ENCODE assay signal across 11 mouse cellular contexts in the genomic region with DNA sequence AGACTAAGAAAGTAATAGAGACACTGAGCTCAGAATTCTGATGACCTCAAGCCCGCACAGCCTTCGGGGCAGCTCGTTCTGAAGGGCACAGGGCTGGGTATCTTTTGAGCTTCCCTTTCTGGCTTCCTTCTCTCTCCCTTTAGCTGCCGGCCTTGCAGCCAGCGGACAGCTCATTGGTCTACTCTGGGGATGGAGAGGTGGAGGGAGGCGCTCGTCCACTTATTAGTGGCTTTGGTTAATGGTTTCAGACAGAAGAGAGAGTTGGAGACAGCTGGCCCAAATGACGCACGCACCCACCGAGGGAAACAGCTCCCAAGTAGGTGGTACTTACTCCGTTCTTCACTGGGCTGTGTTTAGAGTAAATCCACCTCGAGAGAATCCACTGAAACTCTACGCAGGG.
DNase-seq lines count a peak whose midpoint lies in the region; ATAC-seq and TF ChIP-seq lines count a peak whose summit lies in the region.
"Had no signal": no experiment of that assay in that cellular context is flagged by ENCODE, and none has a peak within 500 bp of the region (broad histone marks: within the 10 kb centered on the region; RNA-seq: fewer than 3 reads in every experiment).

No protein-coding gene starts in this region.

- H3K36me3 ChIP-seq in heart, embryonic 11.5 days (ENCODE audit: control insufficient read depth, insufficient read depth, low read length) = no peaks in the 10 kb centered on the region
- no peaks in the 10 kb centered on the region for H3K36me3 ChIP-seq in forebrain, postnatal 0 days (ENCODE audit: insufficient read depth)
- no peaks in the 10 kb centered on the region for H3K36me3 ChIP-seq in midbrain, embryonic 14.5 days (ENCODE audit: control insufficient read depth, insufficient read depth, low read length)
- no peaks in the 10 kb centered on the region for H3K36me3 ChIP-seq in heart, embryonic 10.5 days
- H3K36me3 ChIP-seq: liver, embryonic 15.5 days had no signal

- H3K4me1 ChIP-seq in heart, embryonic 11.5 days (ENCODE audit: control insufficient read depth, insufficient read depth, low read length) = no peaks in the 10 kb centered on the region
- no peaks in the 10 kb centered on the region for H3K4me1 ChIP-seq in forebrain, postnatal 0 days (ENCODE audit: insufficient read depth)
- H3K4me1 ChIP-seq in midbrain, embryonic 14.5 days (ENCODE audit: control insufficient read depth, insufficient read depth, low read length) = peaks cover 7% of the 10 kb centered on the region; the same call in 1 of the 2 replicates
- H3K4me1 ChIP-seq in heart, embryonic 10.5 days = no peaks in the 10 kb centered on the region
- H3K4me1 ChIP-seq: liver, embryonic 15.5 days had no signal

- no peak for ATAC-seq in heart, embryonic 11.5 days (replicated peaks; ENCODE audit: insufficient number of reproducible peaks, low FRiP score, low TSS enrichment)
- no peak for ATAC-seq in forebrain, postnatal 0 days
- ATAC-seq in midbrain, embryonic 14.5 days (ENCODE audit: low FRiP score, low TSS enrichment) = peak; percentile 43; the same call in 1 of the 2 replicates
- ATAC-seq in erythroblast, adult 5-6 weeks (replicated peaks; ENCODE audit: low FRiP score, poor library complexity, severe bottlenecking) = no peak
- ATAC-seq in megakaryocyte, adult 5-6 weeks (ENCODE audit: poor library complexity, severe bottlenecking) = no peak
- ATAC-seq: intestine, postnatal 0 days had no signal

- no peak for DNase-seq in heart, adult 9 months (ENCODE audit: low spot score in 2 of 2)
- DNase-seq in embryo, embryonic 9.5 days (ENCODE audit: extremely low spot score) = peak; percentile 17
- no peak for DNase-seq in forebrain, postnatal 0 days
- DNase-seq in midbrain, embryonic 14.5 days = peak; percentile 36
- no peak for DNase-seq in heart, embryonic 10.5 days (ENCODE audit: low spot score)
- DNase-seq: heart, adult 18-20 months had no signal

- 41% methylated on average over 13 of the region's 13 CpGs for WGBS in heart, embryonic 11.5 days (ENCODE audit: insufficient replicate concordance)
- WGBS in forebrain, postnatal 0 days = 11% methylated on average over 13 of the region's 13 CpGs
- WGBS in midbrain, embryonic 14.5 days = 19% methylated on average over 13 of the region's 13 CpGs
- 41% methylated on average over 13 of the region's 13 CpGs for WGBS in heart, embryonic 10.5 days

- H3K27ac ChIP-seq in heart, embryonic 11.5 days (ENCODE audit: low read depth, low read length) = no peak overlapping the region
- no peak overlapping the region for H3K27ac ChIP-seq in forebrain, postnatal 0 days (ENCODE audit: low read depth, low read length)
- H3K27ac ChIP-seq in midbrain, embryonic 14.5 days (replicated peaks; ENCODE audit: low read depth, low read length) = no peak overlapping the region
- no peak overlapping the region for H3K27ac ChIP-seq in heart, embryonic 10.5 days
- H3K27ac ChIP-seq: liver, embryonic 15.5 days had no signal

- no peak for TF ChIP-seq CTCF in forebrain, postnatal 0 days (IDR thresholded peaks at IDR 0.05; ENCODE audit: low read depth)

- no peaks in the 10 kb centered on the region for H3K9me3 ChIP-seq in heart, embryonic 11.5 days (replicated peaks; ENCODE audit: control insufficient read depth, low read length)
- H3K9me3 ChIP-seq in forebrain, postnatal 0 days (ENCODE audit: low read length) = no peaks in the 10 kb centered on the region
- H3K9me3 ChIP-seq in midbrain, embryonic 14.5 days (ENCODE audit: control insufficient read depth, low read length) = no peaks in the 10 kb centered on the region
- no peaks in the 10 kb centered on the region for H3K9me3 ChIP-seq in heart, embryonic 10.5 days
- H3K9me3 ChIP-seq: liver, embryonic 15.5 days had no signal

- no peak overlapping the region for H3K4me3 ChIP-seq in heart, embryonic 11.5 days (ENCODE audit: low read depth, low read length)
- no peak overlapping the region for H3K4me3 ChIP-seq in forebrain, postnatal 0 days (ENCODE audit: low read depth, low read length)
- no peak overlapping the region for H3K4me3 ChIP-seq in midbrain, embryonic 14.5 days (replicated peaks; ENCODE audit: low read depth, low read length)
- H3K4me3 ChIP-seq in heart, embryonic 10.5 days = no peak overlapping the region
- H3K4me3 ChIP-seq: liver, embryonic 15.5 days had no signal

- no peaks in the 10 kb centered on the region for H3K27me3 ChIP-seq in heart, embryonic 11.5 days (ENCODE audit: control insufficient read depth, insufficient read depth, low read length)
- peaks cover 10% of the 10 kb centered on the region; the same call in 1 of the 2 replicates for H3K27me3 ChIP-seq in forebrain, postnatal 0 days (ENCODE audit: insufficient read depth, low read length)
- H3K27me3 ChIP-seq in midbrain, embryonic 14.5 days (ENCODE audit: control insufficient read depth, insufficient read depth, low read length) = no peaks in the 10 kb centered on the region
- H3K27me3 ChIP-seq in heart, embryonic 10.5 days (ENCODE audit: insufficient read depth, poor library complexity, severe bottlenecking) = no peaks in the 10 kb centered on the region
- H3K27me3 ChIP-seq: liver, embryonic 15.5 days had no signal

- peak overlapping the region; percentile 35; the same call in 1 of the 2 replicates for H3K4me2 ChIP-seq in heart, embryonic 11.5 days
- peak overlapping the region; percentile 30 for H3K4me2 ChIP-seq in forebrain, postnatal 0 days (ENCODE audit: low read depth)
- H3K4me2 ChIP-seq in midbrain, embryonic 14.5 days (ENCODE audit: low read length) = peak overlapping the region; percentile 33
- H3K4me2 ChIP-seq: liver, embryonic 15.5 days had no signal

- H3K9ac ChIP-seq in heart, embryonic 11.5 days (ENCODE audit: low read depth, low read length) = no peak overlapping the region
- H3K9ac ChIP-seq in forebrain, postnatal 0 days = no peak overlapping the region
- H3K9ac ChIP-seq in midbrain, embryonic 14.5 days (replicated peaks; ENCODE audit: low read length) = no peak overlapping the region
- H3K9ac ChIP-seq: liver, embryonic 15.5 days had no signal

Comparison
In these comparisons a context has a peak if more than half of its experiments do, and no peak if none do; other contexts are left out.
1. DNase-seq: peak in embryo, embryonic 9.5 days (single experiment) and midbrain, embryonic 14.5 days (single experiment); none in heart, adult 9 months (0 of 2), forebrain, postnatal 0 days (single experiment) and heart, embryonic 10.5 days (single experiment).
2. Peak in every context shown above with its lines, with median percentiles within 50 percentile points of each other: H3K4me2 ChIP-seq.